Mouse (Mus musculus): Measurements from ENCODE around the gene 9230112D13Rik. TPM values are rescaled to one million over a fixed set of nuclear protein-coding genes. Genes with fewer than 3 reads are reported as not detected.

9230112D13Rik gene
- polyA plus RNA-seq, 1 experiment from 2014 or later, result not detected

GRCm38 (mm10) chr14:34565711-34566110 is 43.1 kb upstream of the 9230112D13Rik start:
- H3K4me2 ChIP-seq, result no peak overlapping the region
- WGBS (ENCODE audit: insufficient replicate concordance), result 65% methylated on average over 17 of the region's 17 CpGs

GRCm38 (mm10) chr14:34564646-34565045 is 42.0 kb upstream of the 9230112D13Rik start:
- no peaks in the 10 kb centered on the region for H3K9me3 ChIP-seq (replicated peaks; ENCODE audit: control insufficient read depth, low read length)
- H3K27ac ChIP-seq (ENCODE audit: low read depth, low read length), result no peak overlapping the region
- H3K36me3 ChIP-seq (ENCODE audit: control insufficient read depth, insufficient read depth, low read length), result peaks cover 8% of the 10 kb centered on the region; the same call in 1 of the 2 replicates
- H3K4me3 ChIP-seq (ENCODE audit: low read depth, low read length), result no peak overlapping the region
- no peak for ATAC-seq (replicated peaks; ENCODE audit: insufficient number of reproducible peaks, low FRiP score, low TSS enrichment)
- H3K9ac ChIP-seq (ENCODE audit: low read depth, low read length), result no peak overlapping the region
- WGBS (ENCODE audit: insufficient replicate concordance), result 45% methylated on average over 5 of the region's 5 CpGs
- H3K4me2 ChIP-seq, result no peak overlapping the region
- H3K4me1 ChIP-seq (ENCODE audit: control insufficient read depth, insufficient read depth, low read length), result peaks cover 61% of the 10 kb centered on the region
- H3K27me3 ChIP-seq (ENCODE audit: control insufficient read depth, insufficient read depth, low read length), result no peaks in the 10 kb centered on the region

More at GRCm38 (mm10) chr14:34565711-34566110, 43.1 kb upstream of the 9230112D13Rik start:
- ATAC-seq (replicated peaks; ENCODE audit: insufficient number of reproducible peaks, low FRiP score, low TSS enrichment), result no peak
- no peaks in the 10 kb centered on the region for H3K9me3 ChIP-seq (replicated peaks; ENCODE audit: control insufficient read depth, low read length)
- no peak overlapping the region for H3K4me3 ChIP-seq (ENCODE audit: low read depth, low read length)
- no peaks in the 10 kb centered on the region for H3K27me3 ChIP-seq (ENCODE audit: control insufficient read depth, insufficient read depth, low read length)
- peaks cover 2% of the 10 kb centered on the region; the same call in 1 of the 2 replicates for H3K36me3 ChIP-seq (ENCODE audit: control insufficient read depth, insufficient read depth, low read length)
- H3K4me1 ChIP-seq (ENCODE audit: control insufficient read depth, insufficient read depth, low read length), result peaks cover 64% of the 10 kb centered on the region
- 0 out of 2 replicates have a peak overlapping the region, but pooled peaks have one; percentile 39 for H3K9ac ChIP-seq (ENCODE audit: low read depth, low read length)
- 0 out of 2 replicates have a peak overlapping the region, but pooled peaks have one; percentile 41 for H3K27ac ChIP-seq (ENCODE audit: low read depth, low read length)

GRCm38 (mm10) chr14:34562393-34562792 is 39.8 kb upstream of the 9230112D13Rik start:
- peaks cover 39% of the 10 kb centered on the region for H3K4me1 ChIP-seq (ENCODE audit: control insufficient read depth, insufficient read depth, low read length)

GRCm38 (mm10) chr14:34561647-34562046 is 39.0 kb upstream of the 9230112D13Rik start:
- no peak for ATAC-seq (replicated peaks; ENCODE audit: insufficient number of reproducible peaks, low FRiP score, low TSS enrichment)
- H3K36me3 ChIP-seq (ENCODE audit: control insufficient read depth, insufficient read depth, low read length), result peaks cover 14% of the 10 kb centered on the region
- WGBS (ENCODE audit: insufficient replicate concordance), result 90% methylated on average over 8 of the region's 8 CpGs
- no peaks in the 10 kb centered on the region for H3K27me3 ChIP-seq (ENCODE audit: control insufficient read depth, insufficient read depth, low read length)
- no peak overlapping the region; the same call in 1 of the 2 replicates for H3K9ac ChIP-seq (ENCODE audit: low read depth, low read length)
- no peak overlapping the region; the same call in 1 of the 2 replicates for H3K27ac ChIP-seq (ENCODE audit: low read depth, low read length)
- H3K4me3 ChIP-seq (ENCODE audit: low read depth, low read length), result no peak overlapping the region
- peaks cover 33% of the 10 kb centered on the region for H3K4me1 ChIP-seq (ENCODE audit: control insufficient read depth, insufficient read depth, low read length)
- H3K9me3 ChIP-seq (replicated peaks; ENCODE audit: control insufficient read depth, low read length), result no peaks in the 10 kb centered on the region
- H3K4me2 ChIP-seq, result no peak overlapping the region

More at GRCm38 (mm10) chr14:34562393-34562792, 39.8 kb upstream of the 9230112D13Rik start:
- H3K9ac ChIP-seq (ENCODE audit: low read depth, low read length), result peak overlapping the region; percentile 40; the same call in 1 of the 2 replicates
- no peak for ATAC-seq (replicated peaks; ENCODE audit: insufficient number of reproducible peaks, low FRiP score, low TSS enrichment)
- peaks cover 14% of the 10 kb centered on the region for H3K36me3 ChIP-seq (ENCODE audit: control insufficient read depth, insufficient read depth, low read length)
- 16% methylated on average over 2 of the region's 2 CpGs for WGBS (ENCODE audit: insufficient replicate concordance)
- no peaks in the 10 kb centered on the region for H3K27me3 ChIP-seq (ENCODE audit: control insufficient read depth, insufficient read depth, low read length)
- no peak overlapping the region for H3K4me3 ChIP-seq (ENCODE audit: low read depth, low read length)
- H3K27ac ChIP-seq (ENCODE audit: low read depth, low read length), result peak overlapping the region; percentile 35; the same call in 1 of the 2 replicates
- no peaks in the 10 kb centered on the region for H3K9me3 ChIP-seq (replicated peaks; ENCODE audit: control insufficient read depth, low read length)
- H3K4me2 ChIP-seq, result no peak overlapping the region

- H3K27ac ChIP-seq (ENCODE audit: low read depth, low read length), result no peak overlapping the region
- no peaks in the 10 kb centered on the region for H3K9me3 ChIP-seq (replicated peaks; ENCODE audit: control insufficient read depth, low read length)
- H3K27me3 ChIP-seq (ENCODE audit: control insufficient read depth, insufficient read depth, low read length), result no peaks in the 10 kb centered on the region
- no peak for ATAC-seq (replicated peaks; ENCODE audit: insufficient number of reproducible peaks, low FRiP score, low TSS enrichment)
- H3K36me3 ChIP-seq (ENCODE audit: control insufficient read depth, insufficient read depth, low read length), result peaks cover 12% of the 10 kb centered on the region
- no peak overlapping the region for H3K9ac ChIP-seq (ENCODE audit: low read depth, low read length)
- no peak overlapping the region for H3K4me2 ChIP-seq
- H3K4me1 ChIP-seq (ENCODE audit: control insufficient read depth, insufficient read depth, low read length), result peaks cover 17% of the 10 kb centered on the region
- WGBS (ENCODE audit: insufficient replicate concordance), result 80% methylated on average over 9 of the region's 9 CpGs
- no peak overlapping the region for H3K4me3 ChIP-seq (ENCODE audit: low read depth, low read length)
Observed at GRCm38 (mm10) chr14:34558947-34559346, 36.3 kb upstream of the 9230112D13Rik start.

- no peak for ATAC-seq (replicated peaks; ENCODE audit: insufficient number of reproducible peaks, low FRiP score, low TSS enrichment)
- Histone ChIP-seq H3K9me3 (replicated peaks; ENCODE audit: control insufficient read depth, low read length) (no peaks in the 10 kb centered on the region), H3K4me2 (peak overlapping the region; percentile 17; the same call in 1 of the 2 replicates), H3K9ac (ENCODE audit: low read depth, low read length) (no peak overlapping the region), H3K36me3 (ENCODE audit: control insufficient read depth, insufficient read depth, low read length) (peaks cover 7% of the 10 kb centered on the region), H3K27me3 (ENCODE audit: control insufficient read depth, insufficient read depth, low read length) (no peaks in the 10 kb centered on the region), H3K27ac (ENCODE audit: low read depth, low read length) (peak overlapping the region; percentile 70), H3K4me1 (ENCODE audit: control insufficient read depth, insufficient read depth, low read length) (peaks cover 9% of the 10 kb centered on the region), H3K4me3 (ENCODE audit: low read depth, low read length) (no peak overlapping the region)
- 64% methylated on average over 13 of the region's 13 CpGs for WGBS (ENCODE audit: insufficient replicate concordance)
Observed at GRCm38 (mm10) chr14:34555211-34555610, 32.6 kb upstream of the 9230112D13Rik start.

- ATAC-seq (replicated peaks; ENCODE audit: insufficient number of reproducible peaks, low FRiP score, low TSS enrichment), result no peak
- no peaks in the 10 kb centered on the region for H3K9me3 ChIP-seq (replicated peaks; ENCODE audit: control insufficient read depth, low read length)
- H3K27ac ChIP-seq (ENCODE audit: low read depth, low read length), result no peak overlapping the region
- no peaks in the 10 kb centered on the region for H3K27me3 ChIP-seq (ENCODE audit: control insufficient read depth, insufficient read depth, low read length)
- 63% methylated on average over 3 of the region's 3 CpGs for WGBS (ENCODE audit: insufficient replicate concordance)
- no peak overlapping the region for H3K4me2 ChIP-seq
- H3K36me3 ChIP-seq (ENCODE audit: control insufficient read depth, insufficient read depth, low read length), result peaks cover 7% of the 10 kb centered on the region; the same call in 1 of the 2 replicates
- H3K4me3 ChIP-seq (ENCODE audit: low read depth, low read length), result no peak overlapping the region
- peaks cover 17% of the 10 kb centered on the region for H3K4me1 ChIP-seq (ENCODE audit: control insufficient read depth, insufficient read depth, low read length)
- H3K9ac ChIP-seq (ENCODE audit: low read depth, low read length), result 0 out of 2 replicates have a peak overlapping the region, but pooled peaks have one; percentile 22
Observed at GRCm38 (mm10) chr14:34554047-34554446, 31.4 kb upstream of the 9230112D13Rik start.

- WGBS (ENCODE audit: insufficient replicate concordance), result 63% methylated on average over 6 of the region's 6 CpGs
- peaks cover 23% of the 10 kb centered on the region for H3K4me1 ChIP-seq (ENCODE audit: control insufficient read depth, insufficient read depth, low read length)
Observed at GRCm38 (mm10) chr14:34553470-34553869, 30.9 kb upstream of the 9230112D13Rik start.

DNA sequence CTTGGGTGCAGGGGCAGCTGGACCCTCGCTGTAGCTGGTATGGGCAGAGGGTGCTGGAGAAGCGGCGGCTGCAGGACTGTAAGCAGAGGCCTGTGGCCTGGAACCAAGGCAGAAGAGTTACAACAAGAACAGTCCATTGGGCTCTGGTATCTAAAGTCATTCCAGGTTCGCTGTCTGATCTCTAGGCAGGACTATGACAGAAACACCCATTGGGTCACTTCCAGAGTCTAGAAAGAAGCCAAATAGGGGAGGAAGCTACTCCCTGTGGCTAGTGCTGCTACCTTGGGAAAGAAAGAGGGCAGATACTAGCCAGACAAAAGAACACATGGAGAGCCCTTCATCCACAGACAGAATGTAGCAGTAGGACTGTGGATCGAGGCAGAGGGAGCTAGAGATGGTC is 29.6 kb upstream of the 9230112D13Rik start:
- H3K36me3 ChIP-seq (ENCODE audit: control insufficient read depth, insufficient read depth, low read length), result no peaks in the 10 kb centered on the region

More at GRCm38 (mm10) chr14:34553470-34553869, 30.9 kb upstream of the 9230112D13Rik start:
- no peak for ATAC-seq (replicated peaks; ENCODE audit: insufficient number of reproducible peaks, low FRiP score, low TSS enrichment)
- peaks cover 6% of the 10 kb centered on the region; the same call in 1 of the 2 replicates for H3K36me3 ChIP-seq (ENCODE audit: control insufficient read depth, insufficient read depth, low read length)
- no peak overlapping the region for H3K4me2 ChIP-seq
- no peaks in the 10 kb centered on the region for H3K27me3 ChIP-seq (ENCODE audit: control insufficient read depth, insufficient read depth, low read length)
- H3K27ac ChIP-seq (ENCODE audit: low read depth, low read length), result no peak overlapping the region
- no peak overlapping the region for H3K4me3 ChIP-seq (ENCODE audit: low read depth, low read length)
- no peaks in the 10 kb centered on the region for H3K9me3 ChIP-seq (replicated peaks; ENCODE audit: control insufficient read depth, low read length)
- no peak overlapping the region for H3K9ac ChIP-seq (ENCODE audit: low read depth, low read length)

More for the DNA sequence above, 29.6 kb upstream of the 9230112D13Rik start:
- no peak for ATAC-seq (replicated peaks; ENCODE audit: insufficient number of reproducible peaks, low FRiP score, low TSS enrichment)
- WGBS (ENCODE audit: insufficient replicate concordance), result 79% methylated on average over 5 of the region's 5 CpGs
- H3K9ac ChIP-seq (ENCODE audit: low read depth, low read length), result no peak overlapping the region
- no peaks in the 10 kb centered on the region for H3K27me3 ChIP-seq (ENCODE audit: control insufficient read depth, insufficient read depth, low read length)
- no peak overlapping the region for H3K4me2 ChIP-seq
- no peak overlapping the region for H3K4me3 ChIP-seq (ENCODE audit: low read depth, low read length)
- peaks cover 30% of the 10 kb centered on the region for H3K4me1 ChIP-seq (ENCODE audit: control insufficient read depth, insufficient read depth, low read length)
- H3K9me3 ChIP-seq (replicated peaks; ENCODE audit: control insufficient read depth, low read length), result no peaks in the 10 kb centered on the region
- no peak overlapping the region for H3K27ac ChIP-seq (ENCODE audit: low read depth, low read length)

Data from heart, embryonic 11.5 days (tissue).